Mouse (Mus musculus): ENCODE results near the gene Cdkal1.

GRCm38 (mm10) chr13:29826041-29826440 lies 29.4 kb downstream of the Cdkal1 start:
- no peak for TF ChIP-seq CTCF (IDR thresholded peaks at IDR 0.05; ENCODE audit: low read depth, low read length)
- no peak for TF ChIP-seq POLR2A (IDR thresholded peaks at IDR 0.05; ENCODE audit: borderline replicate concordance, low read depth, low read length)

Measured in bone marrow macrophage, adult 2 months (primary cell).